Mouse (Mus musculus) CH12.LX (cell line): ENCODE data around the gene Slc7a9. TPM values are rescaled to one million over a fixed set of nuclear protein-coding genes. Genes with fewer than 3 reads are reported as not detected.
A peak's percentile ranks its signal among the peaks of the same experiment; 100 is the strongest.

ENCODE experiments used
- DNase-seq: peaks from one replicate; pipeline ENCODE4 v3.0.0-alpha.2; 2013; ENCODE audit errors: extremely low read depth
- H3K27ac ChIP-seq: 2 replicates; pipeline ENCODE4 v1.5.1; 2012; ENCODE audit warnings: low read depth, mild to moderate bottlenecking, control low read depth, moderate library complexity; ENCODE audit not compliant: insufficient read depth
- H3K27me3 ChIP-seq: replicated peaks from 2 replicates; pipeline ENCODE3; 2012; ENCODE audit warnings: inconsistent platforms
- H3K36me3 ChIP-seq, 2 experiments: replicated peaks in 1 of 2; 2 replicates each; pipeline versions ENCODE3 to v1.6.1; 2012; ENCODE audit warnings: inconsistent platforms in 1 of 2, low read length in 1 of 2, mild to moderate bottlenecking in 1 of 2, mixed read lengths in 1 of 2, moderate library complexity in 1 of 2; ENCODE audit not compliant: control insufficient read depth in 1 of 2, insufficient read depth in 1 of 2
- H3K4me1 ChIP-seq, 2 experiments: 2 replicates each; pipeline ENCODE4 v1.6.1; 2012; ENCODE audit warnings: inconsistent platforms in 1 of 2, moderate library complexity in 1 of 2; ENCODE audit not compliant: insufficient read depth in 2 of 2, control insufficient read depth in 1 of 2
- H3K4me2 ChIP-seq: 2 replicates; pipeline ENCODE4 v1.6.1; 2012; ENCODE audit warnings: low read depth, mild to moderate bottlenecking, control low read depth; ENCODE audit not compliant: poor library complexity, insufficient read depth, severe bottlenecking
- H3K4me3 ChIP-seq, 3 experiments: fragments of 150-350 bp in 1 of 3; sonication (generic) in 1 of 3; replicated peaks in 1 of 3; 2 replicates each; pipeline versions ENCODE3 to v1.5.1; 2011 to 2012; ENCODE audit warnings: low read depth in 2 of 3, low read length in 2 of 3, mild to moderate bottlenecking in 2 of 3, moderate library complexity in 2 of 3, control low read depth in 1 of 3, improper control_type of control experiment in 1 of 3, inconsistent platforms in 1 of 3, mixed read lengths in 1 of 3; ENCODE audit not compliant: poor library complexity in 1 of 3
- H3K79me2 ChIP-seq: replicated peaks from 2 replicates; pipeline ENCODE4 v1.6.1; 2012; ENCODE audit warnings: mild to moderate bottlenecking, moderate library complexity; ENCODE audit not compliant: control insufficient read depth, poor library complexity, insufficient read depth, severe bottlenecking; ENCODE audit errors: extremely low read depth
- H3K9ac ChIP-seq: 2 replicates; pipeline ENCODE4 v1.6.1; 2012; ENCODE audit warnings: low read depth, mild to moderate bottlenecking, control low read depth, moderate library complexity; ENCODE audit not compliant: insufficient read depth
- H3K9me3 ChIP-seq: replicated peaks from 2 replicates; pipeline ENCODE3; 2012; ENCODE audit warnings: low read length, inconsistent platforms, mixed read lengths
- BHLHE40 ChIP-seq: IDR thresholded peaks from 2 replicates; pipeline ENCODE4 v1.6.1; 2011; ENCODE audit warnings: mild to moderate bottlenecking, low read depth, low read length, improper control_type of control experiment
- CHD2 ChIP-seq: IDR thresholded peaks from 2 replicates; pipeline ENCODE4 v1.6.1; 2011; ENCODE audit warnings: low read length, improper control_type of control experiment
- GABPA ChIP-seq: IDR thresholded peaks from 2 replicates; pipeline ENCODE4 v1.6.1; 2012; ENCODE audit warnings: low read depth, low read length, improper control_type of control experiment, inconsistent platforms; ENCODE audit not compliant: insufficient replicate concordance
- IRF4 ChIP-seq: IDR thresholded peaks from 2 replicates; pipeline ENCODE4 v1.6.1; 2014; ENCODE audit warnings: low read depth, mild to moderate bottlenecking, inconsistent platforms, low read length, improper control_type of control experiment
- JUN ChIP-seq: IDR thresholded peaks from 2 replicates; pipeline ENCODE4 v1.6.1; 2011; ENCODE audit warnings: low read depth, mild to moderate bottlenecking, low read length, improper control_type of control experiment, moderate library complexity; ENCODE audit not compliant: insufficient read depth
- MAFK ChIP-seq: IDR thresholded peaks from 2 replicates; pipeline ENCODE4 v1.6.1; 2011; ENCODE audit warnings: low read length, improper control_type of control experiment; ENCODE audit not compliant: insufficient replicate concordance
- MAZ ChIP-seq: IDR thresholded peaks from 2 replicates; pipeline ENCODE4 v1.6.1; 2012; ENCODE audit warnings: low read depth, mild to moderate bottlenecking, inconsistent platforms, low read length, improper control_type of control experiment, moderate library complexity
- MEF2A ChIP-seq: IDR thresholded peaks from 2 replicates; pipeline ENCODE4 v1.6.1; 2014; ENCODE audit warnings: low read depth, mild to moderate bottlenecking, inconsistent platforms, low read length, improper control_type of control experiment, borderline replicate concordance
- MYC ChIP-seq: IDR thresholded peaks from 2 replicates; pipeline ENCODE4 v1.6.1; 2011; ENCODE audit warnings: low read depth, mild to moderate bottlenecking, improper control_type of control experiment, low read length
- NELFE ChIP-seq: IDR thresholded peaks from 2 replicates; pipeline ENCODE4 v1.6.1; 2011; ENCODE audit warnings: low read depth, low read length, improper control_type of control experiment
- SMC3 ChIP-seq: IDR thresholded peaks from 2 replicates; pipeline ENCODE4 v1.6.1; 2011; ENCODE audit warnings: low read depth, low read length, improper control_type of control experiment
- UBTF ChIP-seq: IDR thresholded peaks from 2 replicates; pipeline ENCODE4 v1.6.1; 2012; ENCODE audit warnings: low read depth, mild to moderate bottlenecking, inconsistent platforms, low read length, improper control_type of control experiment, moderate library complexity
- ZMIZ1 ChIP-seq: IDR thresholded peaks from 2 replicates; pipeline ENCODE4 v1.6.1; 2012; ENCODE audit warnings: low read depth, mild to moderate bottlenecking, inconsistent platforms, low read length, improper control_type of control experiment
- dilution Hi-C: fragments of 300-500 bp; cut with MboI; formaldehyde crosslinking; loops from 2 replicates; pipeline ENCODE4 v1.14.3; 2020; ENCODE audit warnings: low sequenced_read_pairs; ENCODE audit not compliant: extremely low pct_unique_long_range_greater_than_20kb, extremely low pct_ligation_motif_present
- in situ Hi-C: fragments of 300-500 bp; cut with MboI; formaldehyde crosslinking; loops from 3 replicates; pipeline ENCODE4 v1.14.3; 2019; ENCODE audit warnings: low sequenced_read_pairs, low pct_ligation_motif_present, low pct_unique_long_range_greater_than_20kb, mixed read lengths
- polyA plus RNA-seq: library from polyadenylated mRNA; unstranded; fragments of >175 nt; gene quantifications from 2 replicates; pipeline ENCODE4 v1.2.1, GENCODE M21; 2012; ENCODE audit warnings: low read depth; ENCODE audit not compliant: insufficient read length
- total RNA-seq, 2 experiments: library from RNA; depleted of rRNA; stranded (reverse); fragments of 300-350 nt in 1 of 2; fragments of >200 nt in 1 of 2; gene quantifications; 2 replicates each; pipeline ENCODE4 v1.2.3; 2012 to 2014

Slc7a9 gene
- total and polyA plus RNA-seq, 3 experiments, result not detected

DNA sequence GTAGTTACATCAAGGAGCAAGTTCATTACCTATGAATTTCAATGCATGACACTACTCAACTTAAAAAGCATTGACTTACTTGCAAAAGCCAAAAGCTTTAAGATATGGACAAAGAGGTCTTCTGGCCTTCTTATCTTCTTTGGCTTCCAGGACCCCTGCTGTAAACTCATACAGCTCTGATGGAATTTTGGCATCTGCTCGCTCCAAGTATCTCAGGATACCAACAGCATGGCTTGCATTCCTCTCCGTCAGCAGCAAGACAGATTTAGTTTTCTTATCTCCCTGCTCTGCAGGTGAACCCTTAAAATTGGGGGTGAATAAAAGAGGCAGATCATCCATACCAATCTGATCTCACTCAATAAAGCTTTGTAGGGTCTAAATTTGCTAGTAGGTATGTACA lies 36.5 kb downstream of the Slc7a9 start:
- Histone ChIP-seq H3K27ac (no peak overlapping the region), H3K36me3 (no peaks in the 10 kb centered on the region), H3K9ac (no peak overlapping the region), H3K4me1 (peaks cover 0 to 2% of the 10 kb centered on the region in 2 experiments; a peak in 1 of 4 replicates), H3K4me2 (no peak overlapping the region), H3K27me3 (no peaks in the 10 kb centered on the region), H3K9me3 (no peaks in the 10 kb centered on the region), H3K4me3 (no peak overlapping the region), H3K79me2 (no peaks in the 10 kb centered on the region)
- in situ Hi-C loops (no loop called here), dilution Hi-C loops (no loop called here)
- TF ChIP-seq CHD2 (no peak), UBTF (no peak), MAZ (no peak)
- DNase-seq, result no peak

DNA sequence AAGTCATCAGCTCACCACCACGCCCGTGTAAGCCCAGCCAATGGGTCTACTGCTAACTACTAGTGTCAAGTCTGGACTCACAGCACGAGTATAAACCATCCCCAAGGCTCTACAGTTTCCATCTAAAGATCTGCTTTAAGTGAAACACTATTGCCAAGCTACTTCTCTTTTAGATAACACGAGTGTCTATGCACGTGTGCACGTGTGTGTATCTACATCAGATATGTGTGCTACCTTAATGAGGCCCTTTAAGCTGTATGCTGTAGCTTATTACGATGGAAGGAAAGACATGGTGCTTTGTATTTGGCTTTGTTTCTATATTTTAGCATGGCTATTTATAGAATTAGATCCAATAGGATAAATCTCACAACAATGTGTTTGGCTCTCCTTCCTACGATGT lies 38.0 kb downstream of the Slc7a9 start:
- no peak overlapping the region for H3K4me3 ChIP-seq
- no peak overlapping the region for H3K9ac ChIP-seq
- no peak overlapping the region for H3K27ac ChIP-seq
- no peaks in the 10 kb centered on the region for H3K79me2 ChIP-seq
- H3K9me3 ChIP-seq, result no peaks in the 10 kb centered on the region
- H3K4me1 ChIP-seq, result peaks cover 0 to 2% of the 10 kb centered on the region in 2 experiments; a peak in 1 of 4 replicates
- peak; percentile 34; the same call in 1 of the 2 replicates for TF ChIP-seq BHLHE40
- no peak for TF ChIP-seq NELFE
- TF ChIP-seq MEF2A, result no peak
- in situ Hi-C loops, result no loop called here
- 0 out of 2 replicates have a peak overlapping the region, but pooled peaks have one; percentile 1 for H3K4me2 ChIP-seq
- H3K36me3 ChIP-seq, result no peaks in the 10 kb centered on the region
- H3K27me3 ChIP-seq, result no peaks in the 10 kb centered on the region
- dilution Hi-C loops, result no loop called here
- DNase-seq, result no peak

DNA sequence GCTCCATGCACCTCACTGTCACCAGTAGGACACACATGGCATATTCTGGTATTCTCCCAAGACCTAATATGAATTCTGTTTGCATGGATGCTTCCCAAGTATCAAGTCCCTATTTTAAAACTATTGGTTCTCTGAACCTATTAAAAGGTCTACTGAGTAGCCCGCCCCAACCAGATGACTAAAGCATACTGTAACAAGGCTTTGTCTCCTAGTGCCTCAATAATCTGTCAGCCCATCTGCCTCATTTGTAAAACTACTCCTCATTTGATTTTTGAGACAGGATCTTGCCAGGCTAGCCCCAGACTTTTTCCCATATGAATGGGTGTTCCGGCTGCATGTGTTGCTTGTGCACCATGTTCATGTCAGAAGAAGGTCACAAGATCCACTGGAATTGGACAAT lies 41.6 kb downstream of the Slc7a9 start:
- in situ Hi-C loops (loop anchor here (10.0 kb wide), 1 partner anchor 45 kb away; the partner anchor contains the start of gene Slc7a9), dilution Hi-C loops (no loop called here)
- no peak for TF ChIP-seq IRF4
- no peak for TF ChIP-seq ZMIZ1
- TF ChIP-seq GABPA, result no peak
- TF ChIP-seq MAFK, result no peak
- no peak for TF ChIP-seq MYC
- no peak for TF ChIP-seq SMC3
- TF ChIP-seq JUN, result no peak
- TF ChIP-seq BHLHE40, result no peak
- Histone ChIP-seq H3K9me3 (no peaks in the 10 kb centered on the region), H3K27me3 (no peaks in the 10 kb centered on the region), H3K4me1 (peaks cover 0 to 2% of the 10 kb centered on the region in 2 experiments; a peak in 1 of 4 replicates), H3K4me3 (no peak overlapping the region), H3K36me3 (no peaks in the 10 kb centered on the region), H3K79me2 (no peaks in the 10 kb centered on the region), H3K9ac (no peak overlapping the region), H3K27ac (no peak overlapping the region), H3K4me2 (no peak overlapping the region)
- DNase-seq, result no peak
